Mouse (Mus musculus) mouse embryonic stem cell (cell line): ENCODE results near the gene Sugct.
"Not testable (repeated sequence)": the region's sequence is repeated elsewhere in the genome, so short reads cannot be mapped to it uniquely, and the experiment has no call there.

Experiments
- in situ Hi-C, 2 experiments: fragments of 300-500 bp; cut with MboI; formaldehyde crosslinking; loops; 1 replicate in 1 of 2; 3 replicates in 1 of 2; pipeline ENCODE4 v1.14.3; 2019 to 2020; ENCODE audit warnings: low sequenced_read_pairs in 2 of 2, low pct_unique_long_range_greater_than_20kb in 1 of 2, mixed read lengths in 1 of 2; ENCODE audit not compliant: unreplicated experiment in 1 of 2

Gene Sugct

DNA sequence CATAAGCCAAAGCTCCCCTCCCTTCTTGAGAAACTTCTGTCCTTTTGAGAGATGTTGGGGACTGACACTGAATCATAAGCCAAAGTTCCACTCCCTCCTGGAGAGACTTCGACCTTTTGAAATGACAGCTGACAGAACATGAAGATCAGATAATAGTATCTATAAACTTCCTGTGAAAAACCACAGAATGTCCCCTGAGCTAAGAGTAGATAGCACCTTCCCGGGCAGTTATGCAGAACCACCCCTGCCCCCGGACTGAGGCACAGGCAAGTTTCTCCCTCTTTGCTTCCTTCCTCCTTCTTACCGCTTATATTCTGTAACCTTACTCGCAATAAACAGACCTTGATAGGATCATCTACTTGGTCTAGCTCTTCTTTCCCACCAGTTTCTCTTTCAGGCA is 68.2 kb downstream of the Sugct start:
- in situ Hi-C loops = no loop called here

DNA sequence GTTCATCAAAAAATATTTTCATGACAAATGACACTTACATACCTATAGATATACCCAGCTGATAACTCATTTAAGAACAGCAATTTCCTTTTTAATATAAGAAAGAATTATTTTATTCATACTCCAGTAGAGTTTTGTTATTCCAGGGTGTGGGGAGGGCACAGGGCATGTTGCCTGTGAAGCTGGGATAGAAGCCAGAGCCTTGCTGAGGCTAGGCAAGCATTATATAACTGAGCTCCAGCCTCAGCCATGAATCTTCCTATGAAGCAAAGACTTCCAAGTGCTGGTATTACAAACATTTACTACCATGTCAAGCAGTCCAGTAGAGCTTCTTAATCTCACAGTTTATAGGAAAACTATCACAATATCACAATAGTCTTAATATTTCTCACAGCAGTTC is 70.4 kb downstream of the Sugct start:
- in situ Hi-C loops = no loop called here

DNA sequence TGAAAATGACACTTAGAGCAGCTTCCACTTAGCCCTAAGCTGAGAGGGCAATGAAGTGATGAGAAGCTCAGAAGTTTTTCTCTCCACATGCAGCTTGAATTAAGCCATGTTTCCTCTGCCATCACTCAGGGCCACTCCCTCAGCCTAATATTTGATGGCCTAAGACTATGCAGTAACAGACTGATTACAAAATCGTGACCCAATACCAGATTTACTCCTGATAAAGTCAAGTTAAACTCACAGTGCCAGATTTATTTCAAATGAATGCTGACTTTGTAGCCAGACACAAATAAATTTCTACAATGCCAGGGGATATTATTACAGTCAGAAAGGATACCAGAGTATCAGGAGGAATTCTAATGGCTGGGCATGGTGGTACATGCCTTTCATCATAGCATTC is 89.1 kb downstream of the Sugct start:
- in situ Hi-C loops = no loop called here

DNA sequence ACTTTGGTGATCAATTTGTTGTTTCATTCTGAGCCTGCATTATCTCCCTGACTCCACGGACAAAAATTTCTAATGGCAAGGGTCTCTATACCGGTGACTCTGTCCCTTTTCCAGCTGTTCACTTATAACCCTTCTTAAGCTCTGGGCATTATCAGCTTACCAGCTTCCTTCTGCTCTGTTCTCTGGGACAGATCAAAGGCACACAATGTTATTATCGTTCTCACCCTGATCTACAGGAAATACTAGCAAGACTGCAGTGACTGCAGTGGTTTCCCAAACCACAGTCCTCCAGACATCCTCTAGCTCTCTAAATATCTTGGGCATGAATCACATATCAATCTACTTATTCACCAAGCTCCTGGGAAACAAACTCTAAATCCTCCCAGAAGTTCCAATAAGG is 90.7 kb downstream of the Sugct start:
- in situ Hi-C loops = no loop called here

DNA sequence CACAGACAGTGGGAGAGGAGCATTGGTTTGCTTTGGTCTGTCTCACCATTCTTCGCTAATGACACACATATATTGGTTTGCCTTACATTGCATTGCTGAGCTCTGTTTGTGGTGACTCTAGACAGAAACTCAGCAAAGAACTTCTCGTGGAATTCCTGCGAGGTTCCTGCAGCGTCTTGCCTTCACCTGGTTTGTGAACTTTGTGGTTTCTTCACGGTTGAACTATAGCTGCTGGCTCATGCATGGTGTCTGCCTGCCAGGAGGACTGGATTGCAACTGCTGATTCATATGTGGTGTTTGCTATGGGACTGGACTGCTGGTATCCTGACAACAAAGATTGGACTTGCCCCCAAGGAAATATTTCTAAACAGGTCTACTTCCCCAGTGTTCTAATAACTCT is 91.6 kb downstream of the Sugct start:
- in situ Hi-C loops = no loop called here

DNA sequence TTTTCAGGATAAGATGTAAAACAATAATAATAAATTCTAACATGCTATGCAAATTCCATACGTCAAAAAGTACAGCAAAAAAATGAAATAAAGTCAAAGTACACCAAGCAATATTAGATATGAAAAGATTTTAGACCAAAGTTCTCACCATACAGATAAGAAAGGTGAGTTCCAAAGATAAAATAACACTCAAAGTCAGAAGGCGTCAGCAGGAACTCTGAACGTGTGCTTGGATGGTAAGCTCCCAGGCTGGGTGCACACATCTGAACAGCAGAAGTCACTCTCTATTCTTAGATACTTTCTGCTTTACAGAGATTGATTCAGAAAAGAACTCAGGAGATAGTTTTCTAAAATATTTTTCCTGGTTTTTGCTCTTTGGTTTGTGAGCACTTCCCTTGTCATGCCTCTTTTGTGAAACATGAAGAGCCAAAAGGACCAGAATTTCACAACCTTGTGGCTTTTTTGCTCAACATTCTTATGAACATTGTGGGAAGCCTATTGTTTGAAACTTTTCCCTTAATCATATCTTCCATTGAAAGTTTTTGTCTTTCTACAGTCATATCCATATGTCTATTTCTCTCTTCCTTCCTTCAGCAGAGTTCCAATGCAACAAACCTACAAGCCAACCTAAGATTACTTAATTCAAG is 110.0 kb downstream of the Sugct start:
- in situ Hi-C loops = no loop called here

DNA sequence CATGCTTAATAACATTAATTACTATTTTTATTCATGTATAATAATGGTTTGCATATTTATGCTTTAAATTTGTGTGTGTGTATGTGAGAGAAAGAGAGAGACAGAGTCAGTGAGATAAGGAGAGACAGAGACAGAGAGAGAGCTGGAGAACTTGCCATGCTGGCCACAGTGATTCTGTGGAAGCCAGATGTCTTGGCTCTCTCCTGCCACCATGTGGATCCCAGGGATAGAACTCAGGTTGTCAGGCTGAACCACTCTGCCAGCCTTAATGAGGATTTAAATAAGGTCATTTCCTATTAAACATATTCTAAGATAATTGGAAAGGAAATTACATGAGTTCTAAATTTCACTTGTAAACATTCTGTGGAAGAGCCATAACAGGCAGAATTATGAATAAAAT is 110.5 kb downstream of the Sugct start:
- in situ Hi-C loops = no loop called here

DNA sequence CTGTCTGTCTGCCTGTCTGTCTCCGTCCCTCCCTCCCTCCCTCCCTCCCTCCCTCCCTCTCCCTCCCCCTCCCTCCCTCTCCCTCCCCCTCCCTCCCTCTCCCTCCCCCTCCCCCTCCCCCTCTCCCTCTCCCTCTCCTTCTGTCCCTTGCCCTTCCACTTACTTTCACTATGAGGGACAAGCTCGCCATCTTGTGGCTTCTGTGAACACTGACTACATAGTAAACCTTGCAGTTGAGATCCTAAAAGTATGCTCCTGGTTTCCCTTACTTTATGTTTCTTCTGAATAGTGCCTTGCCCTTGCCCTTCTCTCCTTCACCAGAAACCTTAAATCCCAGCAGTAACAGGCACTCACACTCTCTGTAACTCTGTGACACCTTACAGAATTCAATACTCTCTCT is 113.7 kb downstream of the Sugct start:
- in situ Hi-C loops = no loop called here

DNA sequence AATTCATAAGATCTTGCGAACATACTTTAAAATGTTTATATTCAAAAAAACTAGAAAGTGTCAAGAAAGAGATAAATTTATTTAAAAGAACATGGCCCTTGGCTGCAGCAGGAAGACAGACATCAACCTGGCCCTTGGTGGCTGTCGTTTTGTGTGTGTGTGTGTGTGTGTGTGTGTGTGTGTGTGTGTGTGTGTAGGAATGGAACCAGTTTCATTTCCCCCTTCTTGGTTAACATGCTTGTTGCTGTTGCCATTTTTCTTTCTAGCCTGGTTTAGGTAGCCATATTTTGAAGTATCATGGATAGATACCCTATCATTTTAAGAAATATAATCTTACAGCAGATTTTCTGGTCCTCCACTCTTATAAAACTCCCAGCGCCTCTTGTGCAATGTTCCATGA is 136.0 kb downstream of the Sugct start:
- in situ Hi-C loops = no loop called here

DNA sequence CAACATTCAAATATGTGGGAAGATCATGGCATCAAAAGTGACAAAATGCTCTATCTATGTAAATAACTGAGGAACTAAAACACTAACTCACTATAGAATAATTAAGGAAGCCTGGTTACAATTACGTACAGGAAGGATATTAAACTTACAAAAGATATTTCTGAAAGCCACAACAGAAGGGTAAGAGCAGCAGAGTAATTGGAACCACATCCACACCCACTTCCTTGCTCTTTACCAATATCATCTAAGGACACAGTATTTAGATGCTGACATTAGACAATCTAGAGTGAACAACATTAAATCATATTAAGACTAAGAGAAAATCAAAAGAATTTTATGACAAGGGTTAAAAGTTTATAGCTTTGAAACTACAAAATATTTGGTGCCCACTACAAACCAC is 159.0 kb downstream of the Sugct start:
- in situ Hi-C loops = no loop called here

DNA sequence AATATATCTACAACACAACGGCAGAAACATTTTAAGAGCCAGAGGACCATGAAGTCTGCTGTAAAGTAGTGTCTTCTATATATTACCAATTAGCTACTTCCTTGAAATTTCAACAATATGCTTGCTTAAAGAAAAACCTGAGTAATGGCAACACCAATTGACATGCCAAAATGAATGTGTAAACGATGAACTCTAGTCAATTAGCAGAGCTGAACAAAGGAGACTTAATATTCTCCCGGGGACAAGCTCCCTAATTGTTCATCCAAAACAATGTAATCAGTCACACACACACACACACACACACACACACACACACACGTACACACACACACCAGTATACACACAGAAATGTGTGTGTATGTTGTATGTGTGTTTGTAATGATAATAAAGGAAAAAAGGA is 160.5 kb downstream of the Sugct start:
- in situ Hi-C loops = no loop called here

DNA sequence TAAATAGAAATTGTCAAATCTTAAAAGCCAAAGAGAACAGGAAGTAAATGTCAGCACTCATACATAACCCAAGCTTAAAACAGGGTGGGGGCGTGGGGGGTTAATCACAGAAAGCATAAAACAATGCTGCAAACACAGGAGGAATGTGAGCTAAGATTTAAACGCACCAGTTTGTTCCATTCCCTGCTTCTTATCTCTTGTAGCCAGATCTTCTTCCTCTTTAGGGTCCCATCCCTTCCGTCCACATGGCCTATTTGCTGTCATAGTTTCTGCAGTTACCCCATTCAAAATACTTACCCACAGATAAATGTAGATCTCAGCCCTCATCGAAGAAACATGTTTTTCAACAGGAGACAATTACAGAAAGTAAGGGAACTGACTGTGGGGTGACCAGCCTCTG is 160.9 kb downstream of the Sugct start:
- in situ Hi-C loops = no loop called here

DNA sequence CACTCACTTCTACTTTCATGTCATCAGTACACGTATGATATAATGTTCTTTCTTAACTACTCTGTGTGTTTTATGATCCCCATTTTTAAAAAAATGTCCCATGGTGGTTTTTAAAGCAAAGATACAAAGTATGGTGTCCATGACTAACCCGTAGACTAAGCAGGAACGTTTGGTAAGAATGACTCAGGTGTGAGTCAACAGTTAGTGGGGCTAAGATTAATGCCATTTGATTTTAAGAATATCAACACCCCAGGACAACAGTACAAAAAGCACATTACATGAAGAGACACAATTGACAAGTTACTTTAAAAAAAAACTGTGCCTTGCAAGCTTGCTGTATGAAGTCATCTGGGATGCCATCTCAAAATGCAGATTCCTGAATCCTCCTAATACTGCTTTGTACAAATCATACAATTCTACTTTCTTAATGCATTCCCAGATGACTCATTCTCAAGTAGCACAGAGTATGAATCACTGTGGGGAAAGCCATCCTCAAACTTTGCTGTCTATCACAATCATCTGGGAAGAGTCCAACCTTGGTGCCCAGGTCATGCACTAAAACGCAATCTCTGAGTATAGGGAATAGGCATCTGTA is 184.1 kb downstream of the Sugct start:
- in situ Hi-C loops = no loop called here

DNA sequence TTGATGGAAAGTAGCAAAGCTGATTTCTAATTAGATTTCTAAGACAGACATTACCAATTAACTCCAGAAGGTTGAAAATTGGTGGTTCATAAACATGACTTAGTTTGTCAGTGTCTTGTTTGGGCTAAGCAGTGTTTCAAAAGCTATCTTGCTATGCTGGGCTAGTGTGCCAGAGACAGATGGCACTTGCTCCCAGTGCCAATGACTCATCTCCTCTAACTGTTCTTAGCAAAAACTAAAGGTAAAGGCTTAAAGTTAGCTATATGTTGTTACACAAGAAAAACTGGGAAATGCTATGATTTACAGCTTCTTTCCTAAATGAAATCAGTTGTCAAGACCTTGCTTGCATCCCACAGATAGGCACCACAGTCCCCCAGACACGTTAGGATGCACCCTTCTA is 200.4 kb downstream of the Sugct start:
- in situ Hi-C loops = no loop called here

DNA sequence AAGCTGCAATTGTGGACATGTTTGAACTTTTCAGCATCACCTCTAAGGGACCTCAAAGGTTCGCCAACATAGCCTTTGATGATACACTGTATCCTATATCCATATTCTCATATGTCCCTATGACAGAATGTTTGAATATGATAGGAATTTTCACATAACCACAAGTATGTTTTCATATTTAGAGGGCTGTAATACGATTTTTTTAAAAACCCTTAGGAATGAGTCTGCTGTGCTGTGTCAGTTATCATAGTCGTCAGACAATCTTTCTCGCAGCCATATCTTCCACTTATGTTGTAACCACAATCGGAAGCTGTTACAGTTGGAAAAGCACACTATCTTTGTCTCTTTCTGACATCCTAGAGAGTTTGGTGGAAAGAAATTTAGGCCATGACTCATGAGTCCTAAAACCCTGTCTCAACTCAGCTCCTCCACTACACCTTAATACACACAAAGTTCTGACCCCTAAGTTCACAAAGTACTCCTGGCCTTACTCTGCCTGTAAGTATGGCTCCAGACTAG is 201.2 kb downstream of the Sugct start:
- in situ Hi-C loops = no loop called here

DNA sequence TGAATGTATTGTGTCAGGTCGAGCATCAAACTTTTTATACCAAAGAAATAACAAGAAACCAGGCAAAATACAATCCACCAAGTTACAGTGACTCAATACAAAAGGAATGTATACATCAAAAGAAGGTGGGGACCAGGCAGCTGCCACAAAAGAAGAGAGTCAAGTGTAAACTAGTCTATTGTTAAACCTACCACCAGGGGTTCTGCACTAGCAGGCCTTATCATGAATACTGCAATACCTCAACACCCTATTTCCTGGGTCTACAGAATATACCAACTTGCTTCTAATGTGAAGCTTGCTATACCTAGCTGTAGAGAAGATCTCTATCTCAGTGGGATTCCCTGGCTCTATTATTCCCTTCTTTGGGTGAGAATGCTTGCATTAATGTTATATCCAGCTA is 237.4 kb downstream of the Sugct start:
- in situ Hi-C loops = not testable (repeated sequence)

DNA sequence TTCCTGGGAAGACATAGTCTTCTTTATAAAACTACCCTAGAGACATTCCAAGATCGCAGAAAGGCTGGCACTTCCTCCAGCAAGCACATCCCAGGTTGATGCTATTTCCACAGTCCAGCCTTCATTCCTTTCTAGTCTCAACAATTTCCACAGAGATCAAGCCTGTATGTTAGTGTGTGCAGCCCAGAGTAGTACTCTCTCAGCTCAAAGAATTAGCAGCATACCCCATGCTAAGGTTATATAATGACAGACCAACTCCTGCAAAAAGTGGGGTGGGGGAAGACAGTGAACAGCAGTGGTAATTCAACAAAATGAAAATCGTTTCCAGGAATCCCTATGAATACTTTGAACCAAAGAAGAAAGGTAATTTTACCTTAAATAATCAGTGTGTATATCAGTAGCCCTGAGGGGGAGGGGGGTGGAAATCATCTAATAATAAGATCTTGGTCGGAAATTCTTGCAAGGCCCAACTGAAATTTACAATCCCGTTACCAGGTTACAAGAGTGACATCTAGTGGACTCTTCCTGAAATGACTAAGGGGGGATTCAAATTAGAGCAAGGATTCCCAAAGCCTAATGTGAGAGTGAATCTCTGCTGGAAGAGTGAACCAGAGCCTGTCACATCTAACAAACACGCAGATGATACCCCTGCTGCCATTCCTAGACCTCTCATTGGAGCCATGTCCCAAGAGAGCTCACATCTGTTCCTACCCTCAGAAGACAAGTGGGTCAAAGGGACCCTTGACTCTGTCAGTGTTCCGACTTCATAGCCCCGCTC is 263.0 kb downstream of the Sugct start:
- in situ Hi-C loops = no loop called here

DNA sequence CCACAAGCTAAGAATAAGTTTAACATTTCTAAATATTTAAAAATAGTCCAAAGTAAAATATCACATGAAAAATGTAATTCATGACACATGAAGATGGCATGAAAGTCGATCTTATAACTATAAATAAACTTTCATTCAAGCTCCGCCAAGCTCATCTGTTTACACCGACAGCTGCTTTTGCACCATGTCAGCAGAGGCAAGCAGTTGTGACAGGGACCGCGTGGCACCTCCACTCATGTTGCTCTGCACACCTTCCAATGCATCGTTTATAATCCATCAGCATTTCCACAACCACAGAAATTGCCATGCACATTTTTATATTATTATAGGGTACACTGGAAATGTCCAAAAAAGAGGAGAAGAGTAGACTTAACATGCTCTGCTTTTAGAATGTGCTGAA is 273.5 kb downstream of the Sugct start:
- in situ Hi-C loops = no loop called here

DNA sequence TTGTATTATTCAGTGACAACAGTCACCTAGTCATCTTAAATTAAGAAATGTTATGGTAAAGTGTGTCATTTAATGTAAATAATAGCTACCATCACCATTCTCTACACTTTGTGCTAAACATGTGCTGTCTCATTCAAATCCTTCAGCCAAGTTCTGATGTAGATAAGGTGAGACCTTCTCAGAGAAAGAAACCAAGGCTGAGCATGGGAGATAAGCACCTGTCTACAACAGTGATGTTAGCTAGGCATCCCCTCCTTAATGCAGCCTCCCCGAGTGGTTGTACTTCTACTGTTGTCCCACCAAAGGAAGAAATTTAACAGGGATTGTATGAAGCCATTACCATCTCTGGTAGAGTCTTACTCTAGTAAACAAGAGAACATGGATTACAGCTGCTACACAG is 274.8 kb downstream of the Sugct start:
- in situ Hi-C loops = no loop called here

DNA sequence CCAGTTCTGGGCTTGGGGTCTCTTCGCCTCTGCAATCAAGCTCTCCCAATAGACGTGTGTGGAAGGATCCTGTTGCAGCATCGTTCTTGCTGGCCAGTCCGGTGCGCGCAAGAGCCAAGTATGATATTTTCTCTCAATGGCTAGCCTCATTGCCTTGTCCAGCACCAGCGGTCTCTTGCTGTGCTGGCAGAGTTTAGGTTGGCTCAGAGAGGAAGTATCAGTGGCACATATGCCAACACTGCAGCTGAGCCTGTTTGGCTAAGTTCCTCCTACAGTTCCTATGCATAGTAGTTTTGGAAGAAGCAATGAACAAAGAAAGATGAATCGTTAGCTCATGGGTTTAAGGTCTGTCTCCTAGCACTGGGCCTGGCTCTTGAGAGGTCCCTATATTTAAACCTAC is 352.5 kb downstream of the Sugct start:
- in situ Hi-C loops = no loop called here
